Mouse (Mus musculus) bone marrow, adult 2 months (tissue): ENCODE data around the gene Olfr1283.

Experiments used
- CTCF ChIP-seq: fragments of 200-500 bp; IDR thresholded peaks from 2 replicates; pipeline ENCODE4 v1.5.1; 2011; ENCODE audit warnings: low read length, control low read depth; ENCODE audit not compliant: control insufficient read depth, insufficient read depth
- POLR2A ChIP-seq: fragments of 200-500 bp; IDR thresholded peaks from 2 replicates; pipeline ENCODE4 v1.6.1; 2011; ENCODE audit warnings: low read depth, mild to moderate bottlenecking, control low read depth, low read length, borderline replicate concordance; ENCODE audit not compliant: control insufficient read depth

DNA sequence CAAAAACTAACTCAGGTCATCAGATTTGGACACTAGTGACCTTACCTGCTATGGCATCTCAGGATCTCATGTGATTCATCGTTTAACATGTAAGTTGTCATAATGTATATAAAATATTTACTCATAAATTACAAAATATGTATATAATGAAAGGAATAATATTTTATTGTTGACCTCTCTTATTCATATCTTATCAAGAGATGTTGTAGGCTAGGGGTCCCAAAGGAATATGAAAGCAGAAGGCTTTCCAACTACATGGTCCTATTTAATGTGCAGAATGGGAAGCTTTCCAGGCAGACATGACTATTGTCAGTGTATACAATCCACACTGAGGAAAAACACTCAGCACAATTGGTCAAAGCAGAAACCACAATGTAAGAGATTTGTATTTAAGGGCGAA lies at the start of gene Olfr1283:
- TF ChIP-seq CTCF (no peak), POLR2A (no peak)
